18 mouse cellular contexts compared by ENCODE assay signal in the genomic region with DNA sequence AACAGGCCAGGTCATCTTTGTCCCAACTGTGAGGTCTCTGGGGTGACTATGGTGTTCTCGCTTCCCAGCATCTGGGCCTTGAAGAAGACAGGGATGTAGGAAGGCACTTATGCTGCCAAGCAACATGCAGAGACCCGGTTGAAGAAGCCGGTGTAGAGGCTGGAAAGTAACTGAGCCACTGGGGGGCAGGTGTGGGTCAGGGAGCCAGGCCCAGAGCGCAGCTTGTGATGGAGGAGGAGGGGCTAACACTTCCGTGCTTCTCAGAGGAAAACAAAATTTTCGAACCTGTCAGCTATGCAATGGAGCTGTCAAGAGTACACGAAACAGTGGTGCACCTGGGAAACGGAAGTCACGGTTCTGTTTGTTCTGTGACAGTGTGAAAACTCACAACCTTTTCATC. TPM values are rescaled to one million over a fixed set of nuclear protein-coding genes. Genes with fewer than 3 reads are reported as not detected.
DNase-seq lines count a peak whose midpoint lies in the region; ATAC-seq and TF ChIP-seq lines count a peak whose summit lies in the region.
"Had no signal": no experiment of that assay in that cellular context is flagged by ENCODE, and none has a peak within 500 bp of the region (broad histone marks: within the 10 kb centered on the region; RNA-seq: fewer than 3 reads in every experiment).

No protein-coding gene starts in this region.

- TF ChIP-seq CTCF in liver, postnatal 0 days (IDR thresholded peaks at IDR 0.05; ENCODE audit: low read depth) = 0 out of 2 replicates have a peak, but pooled peaks have one; percentile 15
- TF ChIP-seq CTCF in ES-Bruce4 (IDR thresholded peaks at IDR 0.05; ENCODE audit: low read depth, low read length) = peak; percentile 33

- no peak overlapping the region for H3K9ac ChIP-seq in liver, postnatal 0 days (replicated peaks)
- H3K9ac ChIP-seq in liver, embryonic 11.5 days (ENCODE audit: low read depth, low read length) = no peak overlapping the region
- no peak overlapping the region for H3K9ac ChIP-seq in ES-Bruce4 (ENCODE audit: low read depth, poor library complexity, severe bottlenecking)
- H3K9ac ChIP-seq: lung, embryonic 15.5 days had no signal

- TF ChIP-seq POLR2A in ES-Bruce4 (IDR thresholded peaks at IDR 0.05; ENCODE audit: insufficient read depth, low read length) = no peak

- H3K36me3 ChIP-seq in liver, postnatal 0 days (replicated peaks; ENCODE audit: insufficient read depth, low read length) = no peaks in the 10 kb centered on the region
- H3K36me3 ChIP-seq in liver, embryonic 11.5 days (ENCODE audit: control insufficient read depth, insufficient read depth, low read length) = no peaks in the 10 kb centered on the region
- no peaks in the 10 kb centered on the region for H3K36me3 ChIP-seq in ES-Bruce4 (ENCODE audit: control insufficient read depth, insufficient read depth, low read length, poor library complexity, severe bottlenecking)
- H3K36me3 ChIP-seq in limb, embryonic 10.5 days = no peaks in the 10 kb centered on the region
- H3K36me3 ChIP-seq: embryonic facial prominence, embryonic 10.5 days; lung, embryonic 15.5 days had no signal

- no peak overlapping the region for H3K4me2 ChIP-seq in liver, postnatal 0 days (ENCODE audit: low read depth, low read length)
- no peak overlapping the region for H3K4me2 ChIP-seq in liver, embryonic 11.5 days
- H3K4me2 ChIP-seq: heart, embryonic 11.5 days; lung, embryonic 15.5 days had no signal

- DNase-seq in cerebellum, adult 18-20 months = peak; percentile 67 to 70
- no peak for DNase-seq in cerebellum, postnatal 4 days (ENCODE audit: low spot score in 2 of 2)
- DNase-seq in liver, postnatal 0 days = no peak
- no peak for DNase-seq in liver, embryonic 11.5 days (ENCODE audit: low spot score)
- DNase-seq in cerebellum, postnatal 10 days = peak; percentile 72 to 73
- no peak for DNase-seq in adrenal gland, postnatal 25 days
- no peak for DNase-seq in limb, embryonic 10.5 days (ENCODE audit: low spot score)
- DNase-seq: layer of hippocampus, postnatal 36 days had no signal

- H3K4me1 ChIP-seq in liver, postnatal 0 days (ENCODE audit: insufficient read depth) = no peaks in the 10 kb centered on the region
- no peaks in the 10 kb centered on the region for H3K4me1 ChIP-seq in liver, embryonic 11.5 days (replicated peaks; ENCODE audit: control insufficient read depth, insufficient read depth, low read length)
- no peaks in the 10 kb centered on the region for H3K4me1 ChIP-seq in ES-Bruce4 (ENCODE audit: control insufficient read depth, insufficient read depth, low read length)
- no peaks in the 10 kb centered on the region for H3K4me1 ChIP-seq in limb, embryonic 10.5 days
- H3K4me1 ChIP-seq: embryonic facial prominence, embryonic 10.5 days; lung, embryonic 15.5 days had no signal

- WGBS in liver, postnatal 0 days (ENCODE audit: insufficient replicate concordance) = 40% methylated on average over 9 of the region's 9 CpGs
- WGBS in liver, embryonic 11.5 days = 44% methylated on average over 9 of the region's 9 CpGs
- 47% methylated on average over 9 of the region's 9 CpGs for WGBS in limb, embryonic 10.5 days

- H3K27ac ChIP-seq in liver, postnatal 0 days (ENCODE audit: low read depth) = no peak overlapping the region
- H3K27ac ChIP-seq in liver, embryonic 11.5 days (ENCODE audit: low read depth, low read length) = no peak overlapping the region
- no peak overlapping the region for H3K27ac ChIP-seq in ES-Bruce4 (ENCODE audit: insufficient read depth, low read length)
- no peak overlapping the region for H3K27ac ChIP-seq in limb, embryonic 10.5 days
- H3K27ac ChIP-seq: embryonic facial prominence, embryonic 10.5 days; lung, embryonic 15.5 days had no signal

- no peak for TF ChIP-seq EP300 in liver, postnatal 0 days (IDR thresholded peaks at IDR 0.05; ENCODE audit: low read depth)
- TF ChIP-seq EP300 in ES-Bruce4 (IDR thresholded peaks at IDR 0.05; ENCODE audit: insufficient read depth, low read depth, low read length) = no peak

- no peaks in the 10 kb centered on the region for H3K9me3 ChIP-seq in liver, postnatal 0 days (ENCODE audit: low read length)
- H3K9me3 ChIP-seq in liver, embryonic 11.5 days (ENCODE audit: control insufficient read depth, low read length) = no peaks in the 10 kb centered on the region
- H3K9me3 ChIP-seq in ES-Bruce4 (replicated peaks; ENCODE audit: control insufficient read depth, insufficient read depth, low read length, poor library complexity, severe bottlenecking) = no peaks in the 10 kb centered on the region
- H3K9me3 ChIP-seq in limb, embryonic 10.5 days (replicated peaks) = no peaks in the 10 kb centered on the region
- H3K9me3 ChIP-seq: embryonic facial prominence, embryonic 10.5 days; lung, embryonic 15.5 days had no signal

- no peak overlapping the region for H3K4me3 ChIP-seq in liver, postnatal 0 days (ENCODE audit: low read depth, low read length)
- no peak overlapping the region for H3K4me3 ChIP-seq in liver, embryonic 11.5 days (ENCODE audit: low read depth, low read length)
- H3K4me3 ChIP-seq in ES-Bruce4 (ENCODE audit: low read depth, low read length) = no peak overlapping the region
- no peak overlapping the region for H3K4me3 ChIP-seq in limb, embryonic 10.5 days
- H3K4me3 ChIP-seq: embryonic facial prominence, embryonic 10.5 days; lung, embryonic 15.5 days had no signal

- ATAC-seq in liver, postnatal 0 days = no peak
- ATAC-seq in liver, embryonic 11.5 days (replicated peaks; ENCODE audit: low FRiP score) = no peak
- ATAC-seq: activated CD4-positive, CD25-positive, alpha-beta regulatory T cell, adult 4 months had no signal

- H3K27me3 ChIP-seq in liver, postnatal 0 days (ENCODE audit: insufficient read depth, low read length) = 0 out of 2 replicates have a peak, but pooled peaks cover 10% of the 10 kb centered on the region
- peaks cover 7% of the 10 kb centered on the region for H3K27me3 ChIP-seq in liver, embryonic 11.5 days (replicated peaks; ENCODE audit: control insufficient read depth, insufficient read depth, low read length)
- no peaks in the 10 kb centered on the region for H3K27me3 ChIP-seq in ES-Bruce4 (ENCODE audit: control insufficient read depth, insufficient read depth, low read length, poor library complexity, severe bottlenecking)
- H3K27me3 ChIP-seq in limb, embryonic 10.5 days (ENCODE audit: low read depth, poor library complexity, severe bottlenecking) = peaks cover 9% of the 10 kb centered on the region

RNA-seq across cellular contexts. Expression of a gene that starts 9.9 kb away (rescaled TPM):
- polyA plus RNA-seq in liver, postnatal 0 days (2015; fragmentation: Nextera tagmentation; extraction: Ambion mirVana) = not detected in 2 replicates
- 0.01 and 0.14 TPM in 2 replicates for polyA plus RNA-seq in liver, embryonic 11.5 days (2014; fragmentation: Nextera tagmentation; extraction: Ambion mirVana)
- polyA plus RNA-seq in ES-Bruce4 (2011; ENCODE audit: insufficient read depth, insufficient read length, low read depth, missing spikeins) = not detected in 2 replicates
- 0.94 and 1.6 TPM in 2 replicates for total RNA-seq in adrenal gland, postnatal 25 days (2021)
- polyA plus RNA-seq in limb, embryonic 10.5 days (2016; fragmentation: Nextera tagmentation; extraction: Ambion mirVana) = 0.06 and 0.08 TPM in 2 replicates
- total RNA-seq: megakaryocyte-erythroid progenitor cell, adult 5-6 weeks had no signal
- polyA plus RNA-seq: lung, embryonic 15.5 days had no signal

RNA-seq across cellular contexts. Expression of a gene that starts 13.0 kb away (rescaled TPM):
- polyA plus RNA-seq in liver, postnatal 0 days (2015; fragmentation: Nextera tagmentation; extraction: Ambion mirVana) = 27.0 and 27.5 TPM in 2 replicates
- polyA plus RNA-seq in liver, embryonic 11.5 days (2014; fragmentation: Nextera tagmentation; extraction: Ambion mirVana) = 75.4 and 80.8 TPM in 2 replicates
- polyA plus RNA-seq in ES-Bruce4 (2011; ENCODE audit: insufficient read depth, insufficient read length, low read depth, missing spikeins) = 28.1 and 33.2 TPM in 2 replicates
- 36.2 and 37.9 TPM in 2 replicates for total RNA-seq in adrenal gland, postnatal 25 days (2021)
- 70.0 and 75.5 TPM in 2 replicates for polyA plus RNA-seq in limb, embryonic 10.5 days (2016; fragmentation: Nextera tagmentation; extraction: Ambion mirVana)

RNA-seq across cellular contexts. Expression of a gene that starts 22.1 kb away (rescaled TPM):
- polyA plus RNA-seq in liver, postnatal 0 days (2015; fragmentation: Nextera tagmentation; extraction: Ambion mirVana) = 64.3 and 65.7 TPM in 2 replicates
- 186 and 188 TPM in 2 replicates for polyA plus RNA-seq in liver, embryonic 11.5 days (2014; fragmentation: Nextera tagmentation; extraction: Ambion mirVana)
- polyA plus RNA-seq in ES-Bruce4 (2011; ENCODE audit: insufficient read depth, insufficient read length, low read depth, missing spikeins) = 193 and 198 TPM in 2 replicates
- total RNA-seq in adrenal gland, postnatal 25 days (2021) = 194 and 214 TPM in 2 replicates
- 113 TPM in 2 replicates for polyA plus RNA-seq in limb, embryonic 10.5 days (2016; fragmentation: Nextera tagmentation; extraction: Ambion mirVana)

RNA-seq across cellular contexts. Expression of a gene that starts 41.5 kb away (rescaled TPM):
- polyA plus RNA-seq in liver, postnatal 0 days (2015; fragmentation: Nextera tagmentation; extraction: Ambion mirVana) = not detected in 2 replicates
- not detected in 2 replicates for polyA plus RNA-seq in liver, embryonic 11.5 days (2014; fragmentation: Nextera tagmentation; extraction: Ambion mirVana)
- polyA plus RNA-seq in ES-Bruce4 (2011; ENCODE audit: insufficient read depth, insufficient read length, low read depth, missing spikeins) = not detected in 2 replicates
- total RNA-seq in adrenal gland, postnatal 25 days (2021) = 16.0 TPM in 1 of 2 replicates, not detected in the other
- not detected in 2 replicates for polyA plus RNA-seq in limb, embryonic 10.5 days (2016; fragmentation: Nextera tagmentation; extraction: Ambion mirVana)
- polyA plus RNA-seq: activated CD4-positive, CD25-positive, alpha-beta regulatory T cell, adult 4 months; embryonic facial prominence, embryonic 10.5 days; frontal cortex, adult 2 months; heart, embryonic 11.5 days; kidney, adult 2 months; limb, embryonic 14.5 days; lung, embryonic 15.5 days; spleen, adult 2 months had no signal

RNA-seq across cellular contexts. Expression of a gene that starts 43.3 kb away (rescaled TPM):
- polyA plus RNA-seq in liver, postnatal 0 days (2015; fragmentation: Nextera tagmentation; extraction: Ambion mirVana) = 8.5 and 8.6 TPM in 2 replicates
- 35.8 and 44.9 TPM in 2 replicates for polyA plus RNA-seq in liver, embryonic 11.5 days (2014; fragmentation: Nextera tagmentation; extraction: Ambion mirVana)
- 35.7 and 38.4 TPM in 2 replicates for polyA plus RNA-seq in ES-Bruce4 (2011; ENCODE audit: insufficient read depth, insufficient read length, low read depth, missing spikeins)
- total RNA-seq in adrenal gland, postnatal 25 days (2021) = 40.2 and 50.5 TPM in 2 replicates
- 42.4 and 43.7 TPM in 2 replicates for polyA plus RNA-seq in limb, embryonic 10.5 days (2016; fragmentation: Nextera tagmentation; extraction: Ambion mirVana)

Comparison
In these comparisons a context has a peak if more than half of its experiments do, and no peak if none do; other contexts are left out.
1. DNase-seq: peak in cerebellum, adult 18-20 months (2 of 2) and cerebellum, postnatal 10 days (2 of 2); none in cerebellum, postnatal 4 days (0 of 2), liver, postnatal 0 days (single experiment), liver, embryonic 11.5 days (single experiment), adrenal gland, postnatal 25 days (single experiment) and limb, embryonic 10.5 days (single experiment).